Mouse (Mus musculus) T-helper 17 cell (primary cell): Measurements from ENCODE around the gene Mtch1.

Source experiments
- in situ Hi-C, 2 experiments: fragments of 300-600 bp; cut with MboI, MseI; formaldehyde crosslinking; loops; 1 replicate in 1 of 2; 2 replicates in 1 of 2; pipeline ENCODE4 v1.15.1; 2025; ENCODE audit warnings: high pct_unique_total_duplicates in 2 of 2

The Mtch1 gene

GRCm38 (mm10) chr17:29315672-29316465 is 31.9 kb downstream of the Mtch1 start:
- in situ Hi-C loops: no loop called here

DNA sequence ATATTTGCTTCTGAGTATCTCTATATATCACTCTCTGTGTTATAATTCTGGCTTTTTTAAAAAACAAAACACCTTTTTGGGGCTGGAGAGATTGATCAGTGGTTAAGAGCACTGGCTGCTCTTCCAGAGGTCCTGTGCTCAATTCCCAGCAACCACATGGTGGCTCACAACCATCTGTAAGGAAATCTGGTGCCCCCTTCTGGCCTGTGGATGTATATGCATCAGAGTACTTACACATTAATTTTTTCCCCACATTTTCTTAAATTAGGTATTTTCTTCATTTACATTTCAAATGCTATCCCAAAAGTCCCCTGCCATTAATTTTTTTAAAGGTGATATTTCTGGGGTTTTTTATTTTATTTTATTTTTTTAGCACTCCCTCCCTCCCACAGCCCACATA is 34.4 kb downstream of the Mtch1 start:
- in situ Hi-C loops: no loop called here

DNA sequence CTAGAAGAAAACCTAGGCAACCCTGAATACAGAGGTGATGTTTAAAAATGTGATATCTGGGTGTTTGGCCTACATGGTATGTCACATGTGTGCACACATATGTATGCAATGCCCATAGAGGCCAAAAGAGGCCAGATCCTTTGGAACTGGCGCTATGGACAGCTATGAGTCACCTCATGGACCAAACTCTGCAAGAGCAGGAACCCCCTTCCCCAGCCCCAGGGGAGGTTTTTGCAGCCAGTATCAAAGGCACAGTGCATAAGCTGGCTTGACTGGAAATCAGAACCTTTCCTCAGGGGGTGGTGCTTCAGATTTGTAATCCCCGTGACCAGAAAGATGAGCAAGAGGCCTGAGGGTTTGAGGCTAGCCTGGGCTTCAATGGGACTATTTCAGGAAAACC is 35.7 kb downstream of the Mtch1 start:
- in situ Hi-C loops: no loop called here

- in situ Hi-C loops: no loop called here
Observed at GRCm38 (mm10) chr17:29311602-29312001, 36.1 kb downstream of the Mtch1 start.

DNA sequence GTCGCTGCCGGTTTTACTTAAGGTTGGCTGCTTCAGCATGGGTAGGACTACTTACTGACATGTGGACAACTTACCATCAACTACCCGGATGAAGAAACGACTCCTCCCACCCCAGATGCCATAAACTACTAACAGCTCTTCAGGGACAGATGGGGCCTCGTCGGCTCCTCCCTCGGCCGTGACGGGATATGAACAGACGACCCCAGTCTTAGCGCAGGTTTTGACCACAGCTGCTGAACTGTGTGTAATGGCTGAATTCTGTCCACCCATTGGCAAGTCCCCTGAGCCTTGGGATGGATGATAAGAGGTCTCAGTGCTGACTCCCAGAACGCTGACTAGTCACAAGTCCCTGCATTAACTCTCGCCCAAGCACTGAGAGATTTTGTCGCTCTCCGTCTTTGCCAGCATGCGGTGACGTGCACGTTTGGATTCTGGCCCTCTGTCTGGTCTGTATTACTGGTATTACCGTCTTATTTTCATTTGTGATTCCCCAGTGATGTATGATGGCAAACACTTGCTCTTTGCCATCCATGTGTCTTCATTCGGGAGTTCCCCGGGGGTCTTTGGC is 37.6 kb downstream of the Mtch1 start:
- in situ Hi-C loops: no loop called here

DNA sequence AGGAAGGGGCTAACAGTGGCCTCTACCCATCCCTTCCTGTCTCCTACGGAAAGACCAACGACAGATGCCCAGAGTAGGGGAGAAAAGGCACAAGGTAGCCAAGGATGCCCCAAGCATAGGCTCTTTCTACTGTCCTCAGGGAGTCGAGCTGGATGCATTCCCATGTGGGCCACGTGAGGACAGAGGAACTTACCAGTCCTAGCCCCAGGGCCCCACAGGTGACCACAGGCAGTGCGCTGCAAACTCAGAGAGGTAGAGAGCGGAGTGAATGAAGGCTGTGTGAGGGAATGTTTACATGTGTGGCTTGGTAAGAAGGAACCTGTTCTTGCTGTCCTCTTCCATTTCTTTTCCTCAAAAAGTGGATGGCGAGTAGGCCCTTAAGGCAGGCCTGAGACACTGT is 41.9 kb downstream of the Mtch1 start:
- in situ Hi-C loops: loop anchor here in 1 of 2 experiments (5.0 kb wide), 1 partner anchor 34 kb away; no protein-coding TSS in a partner anchor

DNA sequence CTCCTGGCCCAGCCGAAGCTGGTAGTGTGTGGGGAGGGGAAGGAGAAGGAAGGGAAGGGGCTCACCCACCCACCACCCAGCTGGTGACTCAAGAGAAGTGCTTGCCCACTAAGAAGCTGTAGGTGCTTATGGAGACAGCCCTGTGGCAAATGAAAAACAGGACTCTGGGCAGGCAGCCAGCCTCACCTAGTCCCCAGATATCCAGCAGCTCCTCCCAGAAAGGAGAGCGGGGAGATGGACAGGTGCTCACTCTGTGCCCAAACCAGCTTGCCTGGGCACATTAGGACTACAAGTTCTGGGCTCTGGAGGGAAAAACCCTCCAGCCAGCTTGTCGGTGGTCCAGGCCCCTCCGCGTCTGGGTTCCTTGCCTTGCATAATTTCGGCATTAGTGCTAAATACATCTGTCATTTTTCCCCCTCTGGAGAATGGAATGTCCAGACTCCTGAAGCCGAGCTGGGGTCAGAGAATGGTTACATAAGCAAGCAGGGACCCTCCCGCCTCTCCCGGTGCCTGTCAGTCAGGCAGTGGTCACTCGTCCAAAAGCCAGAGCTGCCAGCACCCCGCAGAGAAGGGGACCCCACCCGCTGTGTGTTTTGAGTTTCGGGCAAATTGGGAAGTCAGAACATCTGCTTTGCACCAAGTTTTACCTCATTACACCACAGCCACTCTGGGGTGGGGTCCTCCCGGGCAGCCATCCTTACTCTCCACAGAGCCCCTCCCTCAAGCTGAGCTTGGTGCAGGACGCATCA is 42.5 kb downstream of the Mtch1 start:
- in situ Hi-C loops: loop anchor here in 1 of 2 experiments (5.0 kb wide), 1 partner anchor 33 kb away; no protein-coding TSS in a partner anchor

- in situ Hi-C loops: loop anchor here in 1 of 2 experiments (5.0 kb wide), 1 partner anchor 32 kb away; no protein-coding TSS in a partner anchor
Observed at GRCm38 (mm10) chr17:29304376-29305057, 43.2 kb downstream of the Mtch1 start.

DNA sequence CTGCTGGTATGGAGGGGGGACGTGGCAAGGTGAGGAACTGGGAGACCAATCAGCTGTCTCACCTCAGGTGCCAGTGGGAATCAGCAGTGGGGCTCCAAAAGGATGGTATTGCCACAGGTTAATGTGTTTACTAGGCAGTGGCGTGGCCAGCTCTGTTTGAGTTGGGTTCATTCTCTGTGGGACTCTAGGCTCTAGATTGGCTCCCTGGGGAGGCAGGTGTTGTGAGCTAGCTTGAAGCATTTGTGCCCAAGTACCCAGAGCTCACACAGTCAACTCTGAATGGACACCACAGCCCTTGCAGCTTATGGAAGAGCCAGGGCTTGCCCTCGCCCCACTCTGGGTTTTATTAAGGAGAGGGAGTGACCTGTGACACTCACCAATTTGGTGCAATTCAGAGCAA is 43.9 kb downstream of the Mtch1 start:
- in situ Hi-C loops: no loop called here

DNA sequence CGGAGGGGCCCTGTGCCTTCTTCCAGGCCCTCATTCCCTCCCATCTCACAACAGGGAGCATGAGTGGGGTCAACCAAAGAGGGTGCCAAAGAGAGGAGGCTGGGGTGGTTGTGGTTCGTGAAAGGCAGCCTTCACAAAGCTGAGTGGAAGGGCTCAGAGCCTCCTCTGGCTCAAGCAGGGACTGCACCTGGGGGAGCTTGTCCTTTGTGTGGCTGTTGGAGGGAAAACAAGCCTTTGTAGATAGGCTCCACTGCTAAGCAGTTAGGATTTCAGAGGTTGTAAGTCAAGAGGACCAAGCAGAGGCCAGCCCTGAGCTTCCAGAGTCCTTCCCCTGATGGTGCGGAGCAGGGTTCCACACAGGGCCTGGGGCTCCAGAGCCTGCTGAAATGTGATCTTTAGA is 44.6 kb downstream of the Mtch1 start:
- in situ Hi-C loops: no loop called here

DNA sequence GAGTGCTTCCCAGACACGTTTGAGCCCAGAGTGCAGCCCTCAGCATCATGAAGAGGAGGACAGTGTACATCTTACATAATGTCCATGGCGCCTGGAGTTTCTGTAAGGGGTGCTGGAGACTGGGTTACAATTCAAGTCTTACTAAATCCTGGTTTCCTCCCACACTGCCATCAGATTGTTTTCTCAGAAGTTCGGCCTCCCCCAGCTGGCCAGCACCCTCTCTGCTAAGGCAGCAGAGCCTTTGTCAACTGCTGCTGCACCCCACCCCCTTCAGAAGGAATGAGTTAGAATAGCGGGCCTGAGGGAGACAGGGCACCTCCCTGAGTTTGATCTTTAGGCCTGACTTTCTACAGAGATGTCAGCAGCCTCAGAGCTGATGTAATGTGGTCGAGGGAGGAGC is 45.6 kb downstream of the Mtch1 start:
- in situ Hi-C loops: no loop called here

- in situ Hi-C loops: no loop called here
Observed at GRCm38 (mm10) chr17:29301421-29301820, 46.3 kb downstream of the Mtch1 start.

GRCm38 (mm10) chr17:29300926-29301325 is 46.8 kb downstream of the Mtch1 start:
- in situ Hi-C loops: no loop called here

- in situ Hi-C loops: no loop called here
Observed at GRCm38 (mm10) chr17:29299282-29299681, 48.5 kb downstream of the Mtch1 start.

GRCm38 (mm10) chr17:29297813-29298212 is 49.9 kb downstream of the Mtch1 start:
- in situ Hi-C loops: no loop called here

- in situ Hi-C loops: no loop called here
Observed at GRCm38 (mm10) chr17:29297321-29297720, 50.4 kb downstream of the Mtch1 start.

GRCm38 (mm10) chr17:29295835-29296234 is 51.9 kb downstream of the Mtch1 start:
- in situ Hi-C loops: no loop called here

- in situ Hi-C loops: no loop called here
Observed at GRCm38 (mm10) chr17:29293807-29294605, 53.7 kb downstream of the Mtch1 start.

- in situ Hi-C loops: no loop called here
Observed at GRCm38 (mm10) chr17:29292996-29293395, 54.7 kb downstream of the Mtch1 start.

GRCm38 (mm10) chr17:29291793-29292192 is 55.9 kb downstream of the Mtch1 start:
- in situ Hi-C loops: no loop called here
